Comparison of ENCODE assay signal across 10 mouse cellular contexts in the genomic region with DNA sequence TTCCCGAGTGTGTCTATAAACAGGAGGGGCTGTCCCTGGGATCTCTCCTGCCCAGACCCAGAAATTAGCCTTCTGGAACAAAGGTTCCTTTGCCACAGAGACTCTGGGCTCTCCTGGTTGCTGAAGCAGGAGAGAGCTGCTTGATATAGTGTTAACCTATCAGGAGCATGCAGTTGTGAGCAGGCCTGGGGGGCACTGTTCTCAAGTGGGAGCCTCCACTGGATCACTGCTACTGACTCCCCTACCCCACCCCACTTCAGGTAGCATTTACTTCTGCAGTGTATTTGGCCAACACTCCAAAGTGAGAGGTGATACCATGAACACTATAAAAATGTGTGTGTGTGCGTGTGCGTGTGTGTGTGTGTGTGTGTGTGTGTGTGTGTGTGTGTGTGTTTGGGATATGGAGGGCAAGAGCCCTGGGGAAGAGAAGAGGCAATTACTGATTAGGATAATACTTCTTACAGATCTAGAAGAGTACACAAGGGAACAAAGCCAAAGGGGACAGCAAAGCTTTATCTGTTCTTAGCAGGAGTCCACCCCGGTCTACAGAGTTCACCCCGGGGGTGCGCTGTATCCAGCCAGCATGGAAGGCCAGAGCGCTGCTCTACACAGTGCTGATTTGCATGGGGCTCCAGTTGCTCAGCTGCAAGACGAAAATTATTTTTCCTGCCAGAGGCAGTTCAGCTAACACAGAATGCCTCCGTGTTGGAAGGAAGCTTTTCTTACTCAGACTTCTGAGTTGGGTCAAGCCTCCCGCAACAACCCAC.
DNase-seq lines count a peak whose midpoint lies in the region; ATAC-seq and TF ChIP-seq lines count a peak whose summit lies in the region.
"Had no signal": no experiment of that assay in that cellular context is flagged by ENCODE, and none has a peak within 500 bp of the region (broad histone marks: within the 10 kb centered on the region; RNA-seq: fewer than 3 reads in every experiment).

No protein-coding gene starts in this region.

- H3K27ac ChIP-seq in lung, embryonic 15.5 days, result no peak overlapping the region
- H3K27ac ChIP-seq in forebrain, embryonic 11.5 days (ENCODE audit: low read depth, low read length), result peak overlapping the region; percentile 32; the same call in 1 of the 2 replicates
- H3K27ac ChIP-seq in liver, embryonic 13.5 days, result no peak overlapping the region
- peak overlapping the region; percentile 61 for H3K27ac ChIP-seq in olfactory bulb, adult 2 months (ENCODE audit: insufficient read depth, low read depth, low read length)
- H3K27ac ChIP-seq: macrophage had no signal

- H3K9me3 ChIP-seq in lung, embryonic 15.5 days, result no peaks in the 10 kb centered on the region
- H3K9me3 ChIP-seq in forebrain, embryonic 11.5 days (ENCODE audit: control insufficient read depth, low read length), result no peaks in the 10 kb centered on the region
- H3K9me3 ChIP-seq in liver, embryonic 13.5 days (replicated peaks), result no peaks in the 10 kb centered on the region

- no peak overlapping the region for H3K9ac ChIP-seq in lung, embryonic 15.5 days
- H3K9ac ChIP-seq in forebrain, embryonic 11.5 days (ENCODE audit: low read length), result no peak overlapping the region
- H3K9ac ChIP-seq in liver, embryonic 13.5 days, result no peak overlapping the region

- peak; percentile 28; the same call in 1 of the 2 replicates for ATAC-seq in lung, embryonic 15.5 days (ENCODE audit: borderline replicate concordance, extremely low read depth, low FRiP score, low TSS enrichment)
- ATAC-seq in forebrain, embryonic 11.5 days (replicated peaks; ENCODE audit: low FRiP score), result peak; percentile 53
- ATAC-seq in liver, embryonic 13.5 days (ENCODE audit: low read depth), result peak; percentile 78
- ATAC-seq: Patski had no signal

- H3K4me1 ChIP-seq in lung, embryonic 15.5 days, result peaks cover 26% of the 10 kb centered on the region
- peaks cover 18% of the 10 kb centered on the region for H3K4me1 ChIP-seq in forebrain, embryonic 11.5 days (replicated peaks; ENCODE audit: control insufficient read depth, insufficient read depth, low read length)
- H3K4me1 ChIP-seq in liver, embryonic 13.5 days (replicated peaks), result peaks cover 22% of the 10 kb centered on the region
- H3K4me1 ChIP-seq in olfactory bulb, adult 2 months (ENCODE audit: control insufficient read depth, insufficient read depth, low read length), result peaks cover 30% of the 10 kb centered on the region

- H3K36me3 ChIP-seq in lung, embryonic 15.5 days, result no peaks in the 10 kb centered on the region
- H3K36me3 ChIP-seq in forebrain, embryonic 11.5 days (ENCODE audit: control insufficient read depth, insufficient read depth, low read length), result no peaks in the 10 kb centered on the region
- no peaks in the 10 kb centered on the region for H3K36me3 ChIP-seq in liver, embryonic 13.5 days

- TF ChIP-seq CTCF in olfactory bulb, adult 2 months (IDR thresholded peaks at IDR 0.05; ENCODE audit: insufficient read depth, low read depth, low read length), result no peak

- H3K27me3 ChIP-seq in lung, embryonic 15.5 days, result no peaks in the 10 kb centered on the region
- H3K27me3 ChIP-seq in forebrain, embryonic 11.5 days (ENCODE audit: control insufficient read depth, insufficient read depth, low read length), result no peaks in the 10 kb centered on the region
- H3K27me3 ChIP-seq in liver, embryonic 13.5 days, result no peaks in the 10 kb centered on the region
- H3K27me3 ChIP-seq: Patski had no signal

- H3K4me2 ChIP-seq in lung, embryonic 15.5 days, result no peak overlapping the region
- no peak overlapping the region for H3K4me2 ChIP-seq in forebrain, embryonic 11.5 days (ENCODE audit: low read depth, low read length, severe bottlenecking)
- H3K4me2 ChIP-seq in liver, embryonic 13.5 days, result no peak overlapping the region

- TF ChIP-seq POLR2A in olfactory bulb, adult 2 months (IDR thresholded peaks at IDR 0.05; ENCODE audit: insufficient read depth, low read depth, low read length), result no peak

- no peak for DNase-seq in lung, postnatal 10 days
- peak; percentile 60 for DNase-seq in forebrain, embryonic 11.5 days (ENCODE audit: low spot score)
- DNase-seq in liver, embryonic 13.5 days, result peak; percentile 12
- DNase-seq in left cerebral cortex, adult 9 months (ENCODE audit: low spot score in 2 of 2), result no peak
- no peak for DNase-seq in frontal cortex, postnatal 36 days (ENCODE audit: low spot score in 2 of 2)
- DNase-seq: kidney, postnatal 36 days had no signal

- 40% methylated on average over 10 of the region's 10 CpGs for WGBS in lung, embryonic 15.5 days
- WGBS in forebrain, embryonic 11.5 days, result 17% methylated on average over 10 of the region's 10 CpGs
- WGBS in liver, embryonic 13.5 days (ENCODE audit: insufficient replicate concordance), result 23% methylated on average over 10 of the region's 10 CpGs
- 32% methylated on average over 10 of the region's 10 CpGs for WGBS in olfactory bulb, adult 2 months

- H3K4me3 ChIP-seq in lung, embryonic 15.5 days, result no peak overlapping the region
- H3K4me3 ChIP-seq in forebrain, embryonic 11.5 days (ENCODE audit: low read depth, low read length), result no peak overlapping the region
- no peak overlapping the region for H3K4me3 ChIP-seq in liver, embryonic 13.5 days (replicated peaks)
- no peak overlapping the region for H3K4me3 ChIP-seq in olfactory bulb, adult 2 months (ENCODE audit: insufficient read depth, low read depth, low read length)

Comparison
In these comparisons a context has a peak if more than half of its experiments do, and no peak if none do; other contexts are left out.
1. ATAC-seq: peak in every context shown above with its lines; median percentile 78 in liver, embryonic 13.5 days; 53 in forebrain, embryonic 11.5 days; 28 in lung, embryonic 15.5 days.
2. H3K27ac ChIP-seq: peak in forebrain, embryonic 11.5 days (single experiment) and olfactory bulb, adult 2 months (single experiment); none in lung, embryonic 15.5 days (single experiment) and liver, embryonic 13.5 days (single experiment).
3. DNase-seq: peak in forebrain, embryonic 11.5 days (single experiment) and liver, embryonic 13.5 days (single experiment); none in lung, postnatal 10 days (single experiment), left cerebral cortex, adult 9 months (0 of 2) and frontal cortex, postnatal 36 days (0 of 2).